Comparison of ENCODE assay signal across 9 mouse cellular contexts in genomic region chr12:105000487-105001283, GRCm38 (mm10). TPM values are rescaled to one million over a fixed set of nuclear protein-coding genes. Genes with fewer than 3 reads are reported as not detected.
DNase-seq lines count a peak whose midpoint lies in the region; ATAC-seq and TF ChIP-seq lines count a peak whose summit lies in the region.
"Had no signal": no experiment of that assay in that cellular context is flagged by ENCODE, and none has a peak within 500 bp of the region (broad histone marks: within the 10 kb centered on the region; RNA-seq: fewer than 3 reads in every experiment).

No protein-coding gene starts in this region.

- H3K9me3 ChIP-seq in liver, postnatal 0 days (ENCODE audit: low read length), result no peaks in the 10 kb centered on the region
- no peaks in the 10 kb centered on the region for H3K9me3 ChIP-seq in hindbrain, embryonic 11.5 days (ENCODE audit: control insufficient read depth, low read length)
- H3K9me3 ChIP-seq: embryonic facial prominence, embryonic 15.5 days had no signal

- peak overlapping the region; percentile 5; the same call in 1 of the 2 replicates for H3K9ac ChIP-seq in liver, postnatal 0 days (replicated peaks)
- H3K9ac ChIP-seq in hindbrain, embryonic 11.5 days (ENCODE audit: low read depth, low read length), result no peak overlapping the region
- H3K9ac ChIP-seq: embryonic facial prominence, embryonic 15.5 days had no signal

- H3K4me3 ChIP-seq in liver, postnatal 0 days (ENCODE audit: low read depth, low read length), result no peak overlapping the region
- no peak overlapping the region for H3K4me3 ChIP-seq in hindbrain, embryonic 11.5 days (ENCODE audit: low read depth, low read length)
- H3K4me3 ChIP-seq: embryonic facial prominence, embryonic 15.5 days had no signal

- peak; percentile 75 for ATAC-seq in inflammation-experienced regulatory T-cells, adult 6 months
- ATAC-seq in liver, postnatal 0 days, result peak; percentile 70
- ATAC-seq in hindbrain, embryonic 11.5 days (ENCODE audit: low FRiP score), result no peak

- peak; percentile 70; the same call in 1 of the 2 replicates for TF ChIP-seq EP300 in liver, postnatal 0 days (IDR thresholded peaks at IDR 0.05; ENCODE audit: low read depth)

- peak; percentile 94 for DNase-seq in 3T3-L1 (ENCODE audit: low read depth, low spot score)
- peak; percentile 74 for DNase-seq in CD4-positive helper T cell, adult 2 months (ENCODE audit: low read depth, low spot score)
- DNase-seq in liver, postnatal 0 days, result no peak
- DNase-seq in layer of hippocampus, postnatal 36 days, result no peak
- no peak for DNase-seq in hindbrain, embryonic 11.5 days (ENCODE audit: low spot score)
- no peak for DNase-seq in thymus, postnatal 10 days (ENCODE audit: low spot score in 2 of 2)

- H3K27me3 ChIP-seq in liver, postnatal 0 days (ENCODE audit: insufficient read depth, low read length), result no peaks in the 10 kb centered on the region
- no peaks in the 10 kb centered on the region for H3K27me3 ChIP-seq in hindbrain, embryonic 11.5 days (ENCODE audit: control insufficient read depth, insufficient read depth, low read length)
- H3K27me3 ChIP-seq: embryonic facial prominence, embryonic 15.5 days had no signal

- H3K4me1 ChIP-seq in liver, postnatal 0 days (ENCODE audit: insufficient read depth), result peaks cover 93% of the 10 kb centered on the region
- H3K4me1 ChIP-seq in hindbrain, embryonic 11.5 days (replicated peaks; ENCODE audit: control insufficient read depth, insufficient read depth, low read length), result peaks cover 2% of the 10 kb centered on the region; the same call in 1 of the 2 replicates

- TF ChIP-seq CTCF in liver, postnatal 0 days (IDR thresholded peaks at IDR 0.05; ENCODE audit: low read depth), result no peak

- H3K27ac ChIP-seq in liver, postnatal 0 days (ENCODE audit: low read depth), result peak overlapping the region; percentile 86
- H3K27ac ChIP-seq in hindbrain, embryonic 11.5 days (ENCODE audit: low read depth, low read length), result no peak overlapping the region
- H3K27ac ChIP-seq: embryonic facial prominence, embryonic 15.5 days had no signal

- WGBS in liver, postnatal 0 days (ENCODE audit: insufficient replicate concordance), result 45% methylated on average over 9 of the region's 9 CpGs
- WGBS in hindbrain, embryonic 11.5 days, result 79% methylated on average over 9 of the region's 9 CpGs

- peak overlapping the region; percentile 1; the same call in 1 of the 2 replicates for H3K4me2 ChIP-seq in liver, postnatal 0 days (ENCODE audit: low read depth, low read length)
- no peak overlapping the region for H3K4me2 ChIP-seq in hindbrain, embryonic 11.5 days (replicated peaks; ENCODE audit: low read depth, low read length)
- H3K4me2 ChIP-seq: embryonic facial prominence, embryonic 15.5 days; heart, embryonic 11.5 days had no signal

- H3K36me3 ChIP-seq in liver, postnatal 0 days (replicated peaks; ENCODE audit: insufficient read depth, low read length), result no peaks in the 10 kb centered on the region
- H3K36me3 ChIP-seq in hindbrain, embryonic 11.5 days (ENCODE audit: control insufficient read depth, insufficient read depth, low read length), result no peaks in the 10 kb centered on the region
- H3K36me3 ChIP-seq: embryonic facial prominence, embryonic 15.5 days had no signal

RNA-seq across cellular contexts. Expression of gene Syne3, which starts 8.9 kb away (rescaled TPM):
- 1 to 10 TPM; 2.2 to 5.4 (median 3.0) TPM for polyA plus RNA-seq in inflammation-experienced regulatory T-cells, adult 6 months (2017; shearing (Covaris generic))
- polyA plus RNA-seq in liver, postnatal 0 days (2015; fragmentation: Nextera tagmentation; extraction: Ambion mirVana), result 1.3 and 2.3 TPM in 2 replicates
- 1 to 10 TPM; 1.3 to 2.0 TPM for total RNA-seq in layer of hippocampus, postnatal 36 days (2021)
- polyA plus RNA-seq in hindbrain, embryonic 11.5 days (2014; fragmentation: Nextera tagmentation; extraction: Ambion mirVana), result 0.11 and 0.13 TPM in 2 replicates

RNA-seq across cellular contexts. Expression of gene Glrx5, which starts 31.8 kb away (rescaled TPM):
- polyA plus RNA-seq in inflammation-experienced regulatory T-cells, adult 6 months (2017; shearing (Covaris generic)), result 1 to 10 TPM; 4.0 to 6.9 (median 6.6) TPM
- polyA plus RNA-seq in liver, postnatal 0 days (2015; fragmentation: Nextera tagmentation; extraction: Ambion mirVana), result 349 and 355 TPM in 2 replicates
- 10 to 100 TPM; 45.6 to 45.9 TPM for total RNA-seq in layer of hippocampus, postnatal 36 days (2021)
- 179 and 198 TPM in 2 replicates for polyA plus RNA-seq in hindbrain, embryonic 11.5 days (2014; fragmentation: Nextera tagmentation; extraction: Ambion mirVana)

Comparison
In these comparisons a context has a peak if more than half of its experiments do, and no peak if none do; other contexts are left out.
1. DNase-seq: peak in 3T3-L1 (single experiment) and CD4-positive helper T cell, adult 2 months (single experiment); none in liver, postnatal 0 days (single experiment), layer of hippocampus, postnatal 36 days (0 of 2), hindbrain, embryonic 11.5 days (single experiment) and thymus, postnatal 10 days (0 of 2).
2. RNA of gene Glrx5, which starts 31.8 kb away (polyA plus RNA-seq): 349 to 355 TPM in liver, postnatal 0 days and 179 to 198 TPM in hindbrain, embryonic 11.5 days; 4.0 to 6.9 TPM in inflammation-experienced regulatory T-cells, adult 6 months; every median in the first group is over 10 times any median in the second.